Mouse (Mus musculus) small intestine, adult 2 months (tissue): ENCODE measurements around the gene Iqcf1. TPM values are rescaled to one million over a fixed set of nuclear protein-coding genes. Genes with fewer than 3 reads are reported as not detected.

Experiments used
- H3K27ac ChIP-seq: fragments of 200-500 bp; 2 replicates; pipeline ENCODE4 v1.5.1; 2012; ENCODE audit warnings: low read depth, low read length, control low read depth, inconsistent platforms; ENCODE audit not compliant: insufficient read depth
- H3K27me3 ChIP-seq: fragments of 200-500 bp; 2 replicates; pipeline ENCODE4 v1.6.1; 2012; ENCODE audit warnings: mild to moderate bottlenecking, moderate library complexity, low read length, inconsistent platforms; ENCODE audit not compliant: control insufficient read depth, insufficient read depth
- H3K36me3 ChIP-seq: fragments of 200-500 bp; 2 replicates; pipeline ENCODE4 v1.6.1; 2012; ENCODE audit warnings: mild to moderate bottlenecking, low read length, control low read depth, inconsistent platforms; ENCODE audit not compliant: control insufficient read depth, insufficient read depth
- H3K4me1 ChIP-seq: fragments of 200-500 bp; 2 replicates; pipeline ENCODE4 v1.6.1; 2012; ENCODE audit warnings: low read length, inconsistent platforms, mixed read lengths; ENCODE audit not compliant: control insufficient read depth, insufficient read depth, insufficient read length
- H3K4me3 ChIP-seq: fragments of 200-500 bp; 2 replicates; pipeline ENCODE4 v1.5.1; 2012; ENCODE audit warnings: low read depth, mild to moderate bottlenecking, control low read depth, inconsistent platforms, low read length, moderate library complexity
- CTCF ChIP-seq: fragments of 200-500 bp; IDR thresholded peaks from 2 replicates; pipeline ENCODE4 v1.5.1; 2012; ENCODE audit warnings: low read depth, mild to moderate bottlenecking, control low read depth, inconsistent platforms, low read length, moderate library complexity, mixed read lengths; ENCODE audit not compliant: insufficient replicate concordance, insufficient read length; ENCODE audit errors: extremely low read depth
- POLR2A ChIP-seq: fragments of 200-500 bp; IDR thresholded peaks from 2 replicates; pipeline ENCODE4 v1.6.1; 2012; ENCODE audit warnings: low read depth, mild to moderate bottlenecking, control low read depth, inconsistent platforms, low read length, moderate library complexity
- WGBS: fragments of 180-500 bp; shearing (Covaris S2); methylation state at CpG from one replicate; pipeline ENCODE4 v1.1.7; 2018; 5-methylcytosine and 5-hydroxymethylcytosine counted together
- polyA plus RNA-seq: library from polyadenylated mRNA; depleted of rRNA; stranded (reverse); fragments of >200 nt; gene quantifications from 2 replicates; pipeline ENCODE4 v1.2.3, GENCODE M21; 2012; rRNA removed

The Iqcf1 gene
- polyA plus RNA-seq, 1 experiment = not detected

DNA sequence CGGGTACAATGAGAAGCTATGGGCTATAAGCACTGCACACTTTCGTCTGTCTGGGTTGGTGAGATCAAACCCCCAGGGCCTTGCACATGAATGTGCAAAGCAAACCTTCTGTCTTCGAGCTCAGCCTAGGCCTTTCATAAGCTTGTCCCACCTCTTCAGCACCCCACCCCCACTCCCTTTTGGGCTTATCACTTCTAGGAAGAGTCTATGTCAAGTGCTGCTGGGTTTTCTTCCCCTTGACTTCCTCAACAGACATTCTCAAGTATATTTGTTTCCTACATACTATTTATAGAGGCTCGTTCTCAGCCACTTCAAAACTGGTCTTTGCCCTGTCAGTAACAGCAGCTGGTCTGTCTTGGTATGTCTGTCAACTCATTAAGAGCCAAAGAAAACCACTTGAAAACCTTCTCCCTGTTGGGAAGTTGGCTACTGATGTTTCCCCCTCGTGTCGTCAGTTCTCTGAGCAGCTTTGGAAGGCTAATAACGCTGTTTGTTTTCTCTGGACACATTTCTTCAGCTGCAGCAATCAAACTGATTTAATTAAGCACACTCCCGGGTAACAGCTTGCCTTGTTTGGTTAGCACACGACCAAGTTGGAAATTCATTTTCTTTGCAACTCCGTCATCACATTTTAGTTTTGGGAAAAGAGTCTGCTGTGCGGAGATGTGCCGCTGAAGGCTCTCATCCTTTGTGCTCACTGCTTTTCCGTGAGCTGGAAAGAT, 13.1 kb downstream of the Iqcf1 start:
- Histone ChIP-seq H3K27ac (no peak overlapping the region), H3K4me3 (no peak overlapping the region), H3K27me3 (no peaks in the 10 kb centered on the region; the same call in none of the 2 replicates), H3K36me3 (no peaks in the 10 kb centered on the region), H3K4me1 (no peaks in the 10 kb centered on the region)
- TF ChIP-seq POLR2A (no peak), CTCF (no peak)
- 49% methylated on average over 13 of the region's 13 CpGs for WGBS

- 77% methylated on average over 6 of the region's 6 CpGs for WGBS
- Histone ChIP-seq H3K27me3 (no peaks in the 10 kb centered on the region; the same call in 1 of the 2 replicates), H3K4me3 (no peak overlapping the region)
Measured at GRCm38 (mm10) chr9:106513566-106513965, 13.8 kb downstream of the Iqcf1 start.

GRCm38 (mm10) chr9:106514273-106514672, 14.5 kb downstream of the Iqcf1 start, which contains the start of gene Iqcf5:
Iqcf5 (plus strand) TSS chr9:106514573.
- TF ChIP-seq CTCF (no peak), POLR2A (no peak)
- no peak within 1 kb of the TSS for H3K4me3 ChIP-seq
- H3K27ac ChIP-seq = no peak within 1 kb of the TSS
- H3K27me3 ChIP-seq = no peaks in the 10 kb centered on the region; the same call in 1 of the 2 replicates
- no peaks in the 10 kb centered on the region for H3K4me1 ChIP-seq
- no peaks in the 10 kb centered on the region for H3K36me3 ChIP-seq
- WGBS = 85% methylated on average over 4 of the region's 4 CpGs

More at GRCm38 (mm10) chr9:106513566-106513965, 13.8 kb downstream of the Iqcf1 start:
- no peaks in the 10 kb centered on the region for H3K36me3 ChIP-seq
- H3K4me1 ChIP-seq = no peaks in the 10 kb centered on the region
- H3K27ac ChIP-seq = no peak overlapping the region
- no peak for TF ChIP-seq POLR2A
- no peak for TF ChIP-seq CTCF

GRCm38 (mm10) chr9:106519433-106519832, 19.7 kb downstream of the Iqcf1 start:
- 47% methylated on average over 2 of the region's 2 CpGs for WGBS
- Histone ChIP-seq H3K4me1 (no peaks in the 10 kb centered on the region), H3K27me3 (no peaks in the 10 kb centered on the region), H3K36me3 (no peaks in the 10 kb centered on the region), H3K27ac (no peak overlapping the region), H3K4me3 (no peak overlapping the region)
- TF ChIP-seq CTCF (no peak), POLR2A (no peak)

- no peaks in the 10 kb centered on the region for H3K36me3 ChIP-seq
- H3K4me1 ChIP-seq = no peaks in the 10 kb centered on the region
- no peaks in the 10 kb centered on the region for H3K27me3 ChIP-seq
- 40% methylated on average over 8 of the region's 8 CpGs for WGBS
- no peak overlapping the region for H3K4me3 ChIP-seq
- no peak overlapping the region for H3K27ac ChIP-seq
- TF ChIP-seq CTCF (no peak), POLR2A (no peak)
Measured at GRCm38 (mm10) chr9:106519909-106520308, 20.1 kb downstream of the Iqcf1 start.

GRCm38 (mm10) chr9:106531833-106532232, 32.1 kb downstream of the Iqcf1 start:
- TF ChIP-seq CTCF (peak; percentile 95; the same call in 1 of the 2 replicates), POLR2A (no peak)
- Histone ChIP-seq H3K27me3 (no peaks in the 10 kb centered on the region), H3K36me3 (no peaks in the 10 kb centered on the region)

DNA sequence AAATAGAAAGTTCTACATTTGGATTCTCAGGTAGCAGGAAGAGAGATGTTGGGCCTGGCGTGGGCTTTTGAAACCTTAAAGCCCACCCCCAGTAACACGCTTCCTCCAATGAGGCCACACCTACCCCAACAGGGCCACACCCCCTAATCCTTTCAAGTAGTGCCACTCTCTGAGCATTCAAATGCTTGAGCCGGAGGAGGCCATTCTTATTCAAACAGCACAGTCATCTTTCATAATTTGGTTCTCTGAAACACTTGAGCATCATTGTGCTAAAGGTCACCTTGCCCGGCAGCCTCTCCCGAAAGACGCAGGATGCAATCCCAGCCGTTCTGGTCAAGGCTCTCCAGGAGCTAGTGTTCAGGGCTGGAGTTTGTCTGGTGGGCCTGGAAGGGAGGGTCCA, 34.5 kb downstream of the Iqcf1 start:
- no peaks in the 10 kb centered on the region for H3K4me1 ChIP-seq

More at GRCm38 (mm10) chr9:106531833-106532232, 32.1 kb downstream of the Iqcf1 start:
- no peak overlapping the region for H3K4me3 ChIP-seq
- H3K4me1 ChIP-seq = no peaks in the 10 kb centered on the region
- WGBS = 10% methylated on average over 3 of the region's 3 CpGs
- H3K27ac ChIP-seq = no peak overlapping the region

DNA sequence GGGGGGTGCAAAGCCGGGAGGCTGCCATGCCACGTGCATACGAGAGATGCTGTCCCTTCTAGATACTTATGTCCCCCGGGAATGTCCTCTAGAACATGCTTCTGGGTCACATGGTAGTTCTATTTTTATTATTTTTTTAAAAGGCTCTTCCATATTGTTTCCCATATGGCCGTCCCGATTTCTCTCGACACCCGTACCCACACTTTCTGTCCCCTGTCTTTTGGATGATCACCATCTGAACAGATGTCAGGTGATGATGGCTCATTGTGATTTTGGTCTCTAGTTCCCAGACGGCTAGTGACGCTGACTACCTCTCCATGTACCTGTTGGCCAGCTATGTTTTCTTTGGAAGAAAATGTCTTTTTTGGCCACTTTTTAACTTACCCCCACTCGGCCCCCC, 35.2 kb downstream of the Iqcf1 start:
- H3K4me1 ChIP-seq = no peaks in the 10 kb centered on the region
- H3K27me3 ChIP-seq = no peaks in the 10 kb centered on the region
- H3K4me3 ChIP-seq = no peak overlapping the region
- 87% methylated on average over 11 of the region's 11 CpGs for WGBS
- TF ChIP-seq POLR2A (no peak), CTCF (no peak)
- H3K36me3 ChIP-seq = no peaks in the 10 kb centered on the region
- H3K27ac ChIP-seq = no peak overlapping the region

More for the DNA sequence above, 34.5 kb downstream of the Iqcf1 start:
- no peaks in the 10 kb centered on the region for H3K27me3 ChIP-seq
- no peaks in the 10 kb centered on the region for H3K36me3 ChIP-seq
- TF ChIP-seq CTCF (no peak), POLR2A (no peak)
- 94% methylated on average over 7 of the region's 7 CpGs for WGBS
- H3K27ac ChIP-seq = no peak overlapping the region
- H3K4me3 ChIP-seq = no peak overlapping the region

Other genes with a start within 250 kb of the Iqcf1 start
- 6.5 and 14.9 TPM in 2 replicates for gene Poc1a, start 218.9 kb upstream of the Iqcf1 start, polyA plus RNA-seq
- gene Dusp7, start 131.3 kb upstream of the Iqcf1 start, polyA plus RNA-seq = 15.9 and 20.0 TPM in 2 replicates
- gene Rpl29, start 70.5 kb upstream of the Iqcf1 start, polyA plus RNA-seq = 259 and 390 TPM in 2 replicates
- 45.3 and 120 TPM in 2 replicates for gene Acy1, start 61.6 kb upstream of the Iqcf1 start, polyA plus RNA-seq
- gene Abhd14b, start 52.5 kb upstream of the Iqcf1 start, polyA plus RNA-seq = 40.3 and 53.1 TPM in 2 replicates
- gene Abhd14a, start 52.3 kb upstream of the Iqcf1 start, polyA plus RNA-seq = 17.2 and 28.9 TPM in 2 replicates
- 20.4 and 21.1 TPM in 2 replicates for gene Pcbp4, start 46.7 kb upstream of the Iqcf1 start, polyA plus RNA-seq
- gene Gpr62, start 34.0 kb upstream of the Iqcf1 start, polyA plus RNA-seq = 0.09 and 0.39 TPM in 2 replicates
- 11.1 and 18.3 TPM in 2 replicates for gene Rrp9, start 24.0 kb upstream of the Iqcf1 start, polyA plus RNA-seq
- 13.5 and 19.5 TPM in 2 replicates for gene Parp3, start 23.0 kb upstream of the Iqcf1 start, polyA plus RNA-seq
- not detected in 2 replicates for gene Iqcf5, start 14.6 kb downstream of the Iqcf1 start, polyA plus RNA-seq
- gene Iqcf3, start 61.7 kb downstream of the Iqcf1 start, polyA plus RNA-seq = not detected in 2 replicates
- not detected in 2 replicates for gene Iqcf4, start 71.0 kb downstream of the Iqcf1 start, polyA plus RNA-seq
- gene Iqcf6, start 126.6 kb downstream of the Iqcf1 start, polyA plus RNA-seq = not detected in 2 replicates
- 0.14 TPM in 1 of 2 replicates, not detected in the other for gene Grm2, start 156.1 kb downstream of the Iqcf1 start, polyA plus RNA-seq
- 50.1 and 77.9 TPM in 2 replicates for gene Tex264, start 186.0 kb downstream of the Iqcf1 start, polyA plus RNA-seq